8 mouse cellular contexts compared by ENCODE assay signal in the genomic region with DNA sequence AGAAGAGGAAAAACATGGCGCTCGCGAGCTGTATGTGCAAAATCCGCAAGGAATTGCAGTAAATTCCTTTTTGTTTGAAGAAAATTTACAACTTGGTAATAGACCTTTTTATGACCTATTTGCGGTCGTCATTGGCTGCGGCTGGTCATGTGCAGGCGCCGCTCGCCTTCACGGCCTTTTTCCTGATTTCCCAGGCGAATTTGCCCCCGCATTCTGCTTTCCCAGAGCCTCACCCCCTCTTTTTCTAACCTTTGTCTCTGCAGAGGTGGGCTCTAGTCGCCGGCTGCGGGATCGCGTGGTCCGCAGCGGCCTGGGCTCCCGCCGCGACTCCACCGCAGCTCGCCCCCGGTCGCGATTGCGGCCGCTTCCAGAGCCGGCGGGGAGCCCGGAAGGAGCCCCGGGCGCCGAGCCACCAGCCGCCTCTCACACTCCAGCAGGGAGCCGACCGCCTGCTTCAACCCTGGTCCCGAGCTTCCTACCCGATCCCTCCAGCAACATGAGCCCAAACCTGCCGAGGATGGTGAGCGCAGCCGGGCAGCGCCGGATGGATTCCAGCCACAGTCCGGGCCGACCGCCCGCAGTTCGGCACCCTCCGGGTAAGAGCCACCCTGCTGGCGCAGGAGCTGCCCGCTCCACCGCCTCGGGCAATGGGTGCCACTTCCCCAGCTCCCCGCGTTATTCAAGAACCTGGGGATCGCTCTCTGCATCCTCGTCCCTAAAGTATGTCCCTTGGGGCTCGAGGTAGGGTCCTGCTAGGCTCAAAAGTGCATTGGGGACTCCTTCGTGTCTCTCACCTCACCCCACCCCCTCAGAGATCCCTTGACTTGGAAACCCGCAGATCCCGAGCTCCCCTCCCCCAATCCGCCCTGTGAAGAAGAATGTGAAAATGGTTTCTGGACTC. TPM values are rescaled to one million over a fixed set of nuclear protein-coding genes. Genes with fewer than 3 reads are reported as not detected.
DNase-seq lines count a peak whose midpoint lies in the region; ATAC-seq and TF ChIP-seq lines count a peak whose summit lies in the region.

A gene (plus strand): TSS at position 207 of the 901 bp plus-strand sequence.
A gene (plus strand): TSS at position 209 of the 901 bp plus-strand sequence.

- H3K4me3 ChIP-seq in lung, postnatal 0 days (ENCODE audit: low read depth, low read length), result peak within 1 kb of the TSS; percentile 28
- H3K4me3 ChIP-seq in lung, adult 2 months (replicated peaks; ENCODE audit: extremely low read depth, low read depth, low read length), result no peak within 1 kb of the TSS
- peak within 1 kb of the TSS; percentile 21; the same call in 1 of the 2 replicates for H3K4me3 ChIP-seq in forebrain, embryonic 15.5 days
- peak within 1 kb of the TSS; percentile 11 for H3K4me3 ChIP-seq in midbrain, embryonic 11.5 days (ENCODE audit: low read depth, low read length)

- TF ChIP-seq CTCF in lung, postnatal 0 days (IDR thresholded peaks at IDR 0.05), result no peak
- TF ChIP-seq CTCF in lung, adult 2 months (IDR thresholded peaks at IDR 0.05; ENCODE audit: insufficient read depth, low read length), result no peak

- 1% methylated on average over 61 of the region's 65 CpGs for WGBS in lung, postnatal 0 days
- WGBS in lung, adult 2 months, result 3% methylated on average over 65 of the region's 65 CpGs
- under 1% methylated on average over 65 of the region's 65 CpGs for whole genome bisulfite sequencing in forebrain, embryonic 15.5 days
- under 1% methylated on average over 65 of the region's 65 CpGs for WGBS in midbrain, embryonic 11.5 days

- no peak for TF ChIP-seq EP300 in lung, postnatal 0 days (IDR thresholded peaks at IDR 0.05)

- H3K4me1 ChIP-seq in lung, postnatal 0 days (ENCODE audit: insufficient read depth, low read depth, low read length), result 0 out of 2 replicates have a peak, but pooled peaks cover 6% of the 10 kb centered on the region
- no peaks in the 10 kb centered on the region for H3K4me1 ChIP-seq in lung, adult 2 months (ENCODE audit: control insufficient read depth, insufficient read depth, low read length)
- H3K4me1 ChIP-seq in forebrain, embryonic 15.5 days, result peaks cover 9% of the 10 kb centered on the region
- H3K4me1 ChIP-seq in midbrain, embryonic 11.5 days (ENCODE audit: control insufficient read depth, insufficient read depth, low read length), result no peaks in the 10 kb centered on the region

- no peaks in the 10 kb centered on the region for H3K9me3 ChIP-seq in lung, postnatal 0 days (ENCODE audit: low read length)
- H3K9me3 ChIP-seq in forebrain, embryonic 15.5 days, result no peaks in the 10 kb centered on the region
- no peaks in the 10 kb centered on the region for H3K9me3 ChIP-seq in midbrain, embryonic 11.5 days (ENCODE audit: control insufficient read depth, low read length)

- H3K27ac ChIP-seq in lung, postnatal 0 days (ENCODE audit: low read length), result no peak within 1 kb of the TSS
- H3K27ac ChIP-seq in forebrain, embryonic 15.5 days (replicated peaks), result no peak within 1 kb of the TSS
- no peak within 1 kb of the TSS for H3K27ac ChIP-seq in midbrain, embryonic 11.5 days (ENCODE audit: low read depth, low read length)

- peaks cover 89% of the 10 kb centered on the region for H3K27me3 ChIP-seq in lung, postnatal 0 days (replicated peaks; ENCODE audit: insufficient read depth, low read length)
- H3K27me3 ChIP-seq in forebrain, embryonic 15.5 days, result peaks cover 98% of the 10 kb centered on the region
- H3K27me3 ChIP-seq in midbrain, embryonic 11.5 days (ENCODE audit: control insufficient read depth, insufficient read depth, low read length), result peaks cover 97% of the 10 kb centered on the region

- H3K4me2 ChIP-seq in lung, postnatal 0 days (replicated peaks; ENCODE audit: low read depth, low read length), result peak within 1 kb of the TSS; percentile 48
- H3K4me2 ChIP-seq in forebrain, embryonic 15.5 days (replicated peaks), result peak within 1 kb of the TSS; percentile 28
- H3K4me2 ChIP-seq in midbrain, embryonic 11.5 days, result peak within 1 kb of the TSS; percentile 12; the same call in 1 of the 2 replicates

- H3K9ac ChIP-seq in lung, postnatal 0 days (replicated peaks; ENCODE audit: low read depth), result no peak within 1 kb of the TSS
- no peak within 1 kb of the TSS for H3K9ac ChIP-seq in forebrain, embryonic 15.5 days (replicated peaks)
- H3K9ac ChIP-seq in midbrain, embryonic 11.5 days (ENCODE audit: low read length), result no peak within 1 kb of the TSS

- no peak for DNase-seq in lung, postnatal 0 days (ENCODE audit: low spot score)
- DNase-seq in lung, adult 2 months, result no peak
- peak; percentile 76 for DNase-seq in kidney, adult 11 months
- peak; percentile 95 for DNase-seq in midbrain, embryonic 11.5 days (ENCODE audit: low spot score, missing footprints)
- DNase-seq in cerebellum, adult 18-20 months, result no peak
- no peak for DNase-seq in thymus, postnatal 4 days
- no peak for DNase-seq in ovary, adult 18-20 months (ENCODE audit: low spot score)

- H3K36me3 ChIP-seq in lung, postnatal 0 days (ENCODE audit: insufficient read depth, low read length), result no peaks in the 10 kb centered on the region
- H3K36me3 ChIP-seq in forebrain, embryonic 15.5 days, result no peaks in the 10 kb centered on the region
- no peaks in the 10 kb centered on the region for H3K36me3 ChIP-seq in midbrain, embryonic 11.5 days (ENCODE audit: control insufficient read depth, insufficient read depth, low read length)

- TF ChIP-seq POLR2A in lung, adult 2 months (IDR thresholded peaks at IDR 0.05; ENCODE audit: borderline replicate concordance, extremely low read depth, low read depth, low read length), result no peak

- ATAC-seq in lung, postnatal 0 days, result no peak; the same call in 1 of the 2 replicates
- no peak for ATAC-seq in forebrain, embryonic 15.5 days (replicated peaks)
- 0 out of 2 replicates have a peak, but pooled peaks have one; percentile 19 for ATAC-seq in midbrain, embryonic 11.5 days (ENCODE audit: low FRiP score)

RNA-seq across cellular contexts. Expression of the first gene that starts in this region (rescaled TPM):
- not detected in 2 replicates for polyA plus RNA-seq in lung, postnatal 0 days (2015; fragmentation: Nextera tagmentation; extraction: Ambion mirVana)
- polyA plus RNA-seq in lung, adult 2 months (2012; rRNA removed), result 0.09 TPM in 2 replicates
- polyA plus RNA-seq in forebrain, embryonic 15.5 days (2015; fragmentation: Nextera tagmentation; extraction: Ambion mirVana), result not detected in 2 replicates
- 0.07 and 0.14 TPM in 2 replicates for polyA plus RNA-seq in midbrain, embryonic 11.5 days (2014; fragmentation: Nextera tagmentation; extraction: Ambion mirVana)

RNA-seq across cellular contexts. Expression of the second gene that starts in this region (rescaled TPM):
- not detected in 2 replicates for polyA plus RNA-seq in lung, postnatal 0 days (2015; fragmentation: Nextera tagmentation; extraction: Ambion mirVana)
- 0.63 and 1.4 TPM in 2 replicates for polyA plus RNA-seq in lung, adult 2 months (2012; rRNA removed)
- not detected in 2 replicates for polyA plus RNA-seq in forebrain, embryonic 15.5 days (2015; fragmentation: Nextera tagmentation; extraction: Ambion mirVana)
- polyA plus RNA-seq in midbrain, embryonic 11.5 days (2014; fragmentation: Nextera tagmentation; extraction: Ambion mirVana), result not detected in 2 replicates

Comparison
In these comparisons a context has a peak if more than half of its experiments do, and no peak if none do; other contexts are left out.
1. Peak in DNase-seq, ATAC-seq, H3K4me3 ChIP-seq and H3K4me2 ChIP-seq in midbrain, embryonic 11.5 days; RNA of the genes that start here not detected or under 1 TPM.